21 mouse cellular contexts compared by ENCODE assay signal in the genomic region with DNA sequence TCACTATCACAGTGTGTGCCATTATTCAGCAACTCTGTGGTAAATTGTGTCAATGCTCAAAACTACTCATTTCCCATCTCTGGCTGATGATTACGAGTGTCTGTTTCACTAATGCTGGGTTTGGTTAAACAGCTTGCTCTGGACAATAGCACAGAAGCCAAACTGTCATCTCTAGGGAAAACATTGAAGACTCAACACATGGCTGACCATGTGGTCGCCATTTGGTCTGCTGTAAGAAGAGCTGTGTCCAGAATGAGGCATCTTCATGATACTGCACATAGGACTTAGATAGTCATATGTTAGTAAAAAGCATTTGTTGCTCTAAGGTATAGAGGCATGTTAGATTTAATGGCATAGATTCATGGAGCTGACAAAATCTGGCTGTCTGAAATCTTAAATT.
DNase-seq lines count a peak whose midpoint lies in the region; ATAC-seq lines count a peak whose summit lies in the region.
"Had no signal": no experiment of that assay in that cellular context is flagged by ENCODE, and none has a peak within 500 bp of the region (broad histone marks: within the 10 kb centered on the region; RNA-seq: fewer than 3 reads in every experiment).

No protein-coding gene starts in this region.

- no peak for DNase-seq in forebrain, embryonic 11.5 days (ENCODE audit: low spot score)
- peak; percentile 19 for DNase-seq in retina, embryonic 14.5 days (ENCODE audit: low spot score)
- DNase-seq in retina, postnatal 1 day = no peak
- DNase-seq in cerebellum, postnatal 25 days = peak; percentile 25 to 48
- no peak for DNase-seq in thymus, postnatal 0 days (ENCODE audit: low spot score)
- DNase-seq: adrenal gland, postnatal 14 days; gastrocnemius, postnatal 25 days; heart, adult 2 months; kidney, adult 18-20 months; liver, postnatal 0 days; lung, postnatal 10 days; right cerebral cortex, adult 18-20 months; thymus, postnatal 14 days had no signal

- H3K4me3 ChIP-seq in forebrain, embryonic 13.5 days = no peak overlapping the region
- no peak overlapping the region for H3K4me3 ChIP-seq in forebrain, embryonic 11.5 days (ENCODE audit: low read depth, low read length)
- H3K4me3 ChIP-seq: embryonic facial prominence, embryonic 12.5 days; erythroblast, embryonic 14.5 days; heart, adult 2 months; hindbrain, embryonic 10.5 days had no signal

- H3K27ac ChIP-seq in forebrain, embryonic 13.5 days = no peak overlapping the region
- no peak overlapping the region for H3K27ac ChIP-seq in forebrain, embryonic 11.5 days (ENCODE audit: low read depth, low read length)
- H3K27ac ChIP-seq: embryonic facial prominence, embryonic 12.5 days; heart, adult 2 months; hindbrain, embryonic 10.5 days; kidney, postnatal 0 days had no signal

- H3K36me3 ChIP-seq in forebrain, embryonic 13.5 days (ENCODE audit: poor library complexity, severe bottlenecking) = no peaks in the 10 kb centered on the region
- H3K36me3 ChIP-seq in forebrain, embryonic 11.5 days (ENCODE audit: control insufficient read depth, insufficient read depth, low read length) = no peaks in the 10 kb centered on the region
- H3K36me3 ChIP-seq: embryonic facial prominence, embryonic 12.5 days; hindbrain, embryonic 10.5 days had no signal

- 78% methylated on average over 2 of the region's 2 CpGs for WGBS in forebrain, embryonic 13.5 days
- 74% methylated on average over 2 of the region's 2 CpGs for WGBS in forebrain, embryonic 11.5 days

- no peaks in the 10 kb centered on the region for H3K9me3 ChIP-seq in forebrain, embryonic 13.5 days (replicated peaks)
- H3K9me3 ChIP-seq in forebrain, embryonic 11.5 days (ENCODE audit: control insufficient read depth, low read length) = no peaks in the 10 kb centered on the region
- H3K9me3 ChIP-seq: embryonic facial prominence, embryonic 12.5 days; hindbrain, embryonic 10.5 days had no signal

- H3K4me2 ChIP-seq in forebrain, embryonic 13.5 days = no peak overlapping the region
- H3K4me2 ChIP-seq in forebrain, embryonic 11.5 days (ENCODE audit: low read depth, low read length, severe bottlenecking) = no peak overlapping the region
- H3K4me2 ChIP-seq: embryonic facial prominence, embryonic 12.5 days had no signal

- H3K9ac ChIP-seq in forebrain, embryonic 13.5 days = no peak overlapping the region
- H3K9ac ChIP-seq in forebrain, embryonic 11.5 days (ENCODE audit: low read length) = no peak overlapping the region
- H3K9ac ChIP-seq: embryonic facial prominence, embryonic 12.5 days; liver, postnatal 0 days had no signal

- H3K4me1 ChIP-seq in forebrain, embryonic 13.5 days = no peaks in the 10 kb centered on the region
- H3K4me1 ChIP-seq in forebrain, embryonic 11.5 days (replicated peaks; ENCODE audit: control insufficient read depth, insufficient read depth, low read length) = no peaks in the 10 kb centered on the region
- H3K4me1 ChIP-seq: embryonic facial prominence, embryonic 12.5 days; hindbrain, embryonic 10.5 days had no signal

- peak; percentile 53; the same call in 1 of the 2 replicates for ATAC-seq in forebrain, embryonic 13.5 days
- ATAC-seq in forebrain, embryonic 11.5 days (replicated peaks; ENCODE audit: low FRiP score) = no peak
- ATAC-seq in megakaryocyte, adult 5-6 weeks (ENCODE audit: poor library complexity, severe bottlenecking) = no peak
- ATAC-seq: CD4-positive, CD25-positive, alpha-beta regulatory T cell, adult 4 months; liver, postnatal 0 days; midbrain, embryonic 16.5 days had no signal

- no peaks in the 10 kb centered on the region for H3K27me3 ChIP-seq in forebrain, embryonic 13.5 days
- no peaks in the 10 kb centered on the region for H3K27me3 ChIP-seq in forebrain, embryonic 11.5 days (ENCODE audit: control insufficient read depth, insufficient read depth, low read length)
- H3K27me3 ChIP-seq: embryonic facial prominence, embryonic 12.5 days had no signal

Comparison
In these comparisons a context has a peak if more than half of its experiments do, and no peak if none do; other contexts are left out.
1. DNase-seq: peak in retina, embryonic 14.5 days (single experiment) and cerebellum, postnatal 25 days (2 of 2); none in forebrain, embryonic 11.5 days (single experiment), retina, postnatal 1 day (single experiment) and thymus, postnatal 0 days (single experiment).